Mouse (Mus musculus) embryo, embryonic 11.5 days (tissue): ENCODE measurements around the gene Llgl1.

Experiments
- DNase-seq: peaks from one replicate; pipeline ENCODE4 v3.0.0-alpha.2; 2012; ENCODE audit warnings: low read depth, low spot score

The Llgl1 gene

DNA sequence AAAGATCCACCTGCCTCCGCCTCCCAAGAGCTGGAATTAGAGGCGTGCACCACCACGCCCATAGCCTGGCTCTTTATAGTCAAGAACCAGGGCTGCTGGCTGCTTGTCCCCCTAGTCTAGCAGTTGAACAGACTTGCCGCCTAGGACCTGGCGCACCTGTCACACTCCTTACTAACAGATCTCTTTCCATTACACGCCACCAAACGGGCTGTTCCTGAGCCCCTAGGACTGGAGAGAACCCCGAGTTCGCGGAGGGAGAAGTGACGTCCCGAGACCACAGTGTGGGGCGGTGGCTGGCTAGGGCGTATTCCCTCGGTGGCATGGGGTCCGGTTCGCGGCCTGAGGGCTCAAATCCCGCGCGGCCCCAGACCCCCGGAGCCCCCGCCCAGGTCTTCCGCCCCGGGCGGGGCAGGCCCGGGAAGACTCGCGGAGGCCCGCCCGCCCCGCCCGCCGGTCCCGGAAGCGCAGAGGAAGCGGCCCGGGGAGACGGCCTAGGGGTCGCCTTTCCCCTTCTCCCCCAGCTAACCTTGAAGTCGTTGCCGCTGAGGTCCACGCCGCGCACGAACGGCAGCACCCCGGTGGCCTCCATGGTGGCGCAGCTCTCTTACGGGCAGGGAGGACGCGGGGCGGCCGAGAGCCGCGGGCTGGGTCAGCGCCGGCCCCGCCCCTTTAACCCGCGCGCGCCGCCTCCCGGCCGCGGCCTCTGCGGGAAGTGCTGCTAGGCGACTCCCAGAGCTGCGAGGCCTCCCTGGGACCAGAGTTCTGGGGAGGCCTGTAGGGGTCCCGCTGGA lies 27.3 kb downstream of the Llgl1 start, which contains the start of gene Flii:
Gene Flii (minus strand): TSS at position 663 of the 791 bp plus-strand sequence.
- peak; percentile 67 for DNase-seq

DNA sequence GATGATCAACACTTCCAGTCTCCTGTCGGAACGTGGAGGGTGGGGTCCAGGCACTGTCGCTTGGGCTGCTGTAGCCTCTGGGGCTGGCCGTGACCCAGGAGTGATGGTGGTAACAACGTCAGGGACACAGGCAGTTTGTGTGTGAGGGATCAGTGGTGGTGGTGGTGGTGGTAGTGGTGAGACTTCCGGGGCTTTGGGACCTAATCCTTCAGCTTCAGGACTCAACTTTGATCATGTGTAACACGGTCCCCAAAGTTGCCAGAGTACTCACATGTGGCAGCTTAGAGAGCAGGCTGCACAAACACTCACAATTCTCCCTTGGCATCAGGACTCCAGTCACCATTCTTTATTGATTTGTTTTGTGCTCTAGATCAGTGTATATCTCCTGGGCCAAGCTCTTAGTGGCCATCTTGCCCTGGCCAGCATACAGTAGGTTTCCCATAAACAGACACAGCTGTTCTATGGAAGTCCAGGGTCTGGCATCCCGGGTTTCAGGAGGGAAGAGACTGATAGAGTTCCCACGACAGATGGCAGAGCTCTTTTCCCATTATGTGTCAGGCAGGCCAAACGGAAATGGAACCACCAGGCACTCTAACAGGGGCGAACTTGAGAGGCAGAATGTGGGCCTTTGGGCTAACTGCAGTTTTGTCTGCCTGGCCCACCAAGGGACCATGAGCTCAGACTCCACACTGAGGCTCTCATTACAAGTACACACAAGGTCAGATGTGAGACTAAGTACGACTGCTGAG lies 28.0 kb downstream of the Llgl1 start:
- DNase-seq: peak; percentile 7

DNA sequence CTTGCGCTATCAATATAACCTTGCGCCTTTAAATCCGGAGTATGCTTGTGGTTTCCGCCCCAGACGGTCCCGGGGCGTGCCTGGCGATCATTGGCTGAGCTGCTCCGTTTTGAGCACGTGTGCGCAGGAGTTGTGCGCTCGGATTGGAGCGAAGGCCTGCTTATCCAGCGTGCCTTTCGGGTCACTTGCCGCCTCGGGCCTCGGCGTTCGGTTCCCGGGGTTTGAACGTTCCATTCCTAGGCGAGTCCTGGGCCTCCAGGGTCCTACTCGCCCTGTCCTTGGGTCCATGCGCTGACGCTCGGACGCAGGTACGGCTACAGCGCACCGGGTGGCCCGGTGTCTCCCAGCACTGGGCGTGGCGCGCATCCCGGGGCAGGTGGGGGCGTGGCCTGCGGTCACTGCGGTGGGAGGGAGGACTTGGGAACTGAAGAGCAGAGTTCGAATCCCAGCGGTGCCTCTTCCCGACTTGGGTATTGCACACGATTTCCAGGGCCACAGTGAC lies 28.8 kb downstream of the Llgl1 start, which contains the start of gene Mief2:
Gene Mief2 (plus strand): TSS at position 139 of the 502 bp plus-strand sequence.
- DNase-seq: peak; percentile 90

DNA sequence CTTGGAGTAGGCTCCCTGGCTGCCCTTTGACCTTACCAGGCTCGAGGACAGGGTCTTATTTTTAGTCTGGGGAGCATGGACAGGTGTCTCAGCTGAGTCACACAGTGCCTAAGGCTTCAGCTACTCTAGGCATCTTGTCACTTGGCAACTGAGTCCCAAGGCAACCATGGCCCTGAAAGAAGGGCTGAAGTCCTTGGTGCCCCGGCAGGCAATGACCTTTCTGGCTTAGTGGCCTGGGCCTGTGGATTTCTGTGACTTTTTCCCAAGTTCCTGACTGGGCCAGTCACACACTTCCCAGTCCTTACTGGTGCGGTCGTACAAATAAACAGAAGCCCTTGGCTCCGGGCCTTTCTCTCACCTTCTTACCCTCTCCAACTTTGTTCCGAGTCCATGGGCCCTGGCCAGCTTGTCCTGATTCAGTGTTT lies 29.7 kb downstream of the Llgl1 start:
- no peak for DNase-seq

DNA sequence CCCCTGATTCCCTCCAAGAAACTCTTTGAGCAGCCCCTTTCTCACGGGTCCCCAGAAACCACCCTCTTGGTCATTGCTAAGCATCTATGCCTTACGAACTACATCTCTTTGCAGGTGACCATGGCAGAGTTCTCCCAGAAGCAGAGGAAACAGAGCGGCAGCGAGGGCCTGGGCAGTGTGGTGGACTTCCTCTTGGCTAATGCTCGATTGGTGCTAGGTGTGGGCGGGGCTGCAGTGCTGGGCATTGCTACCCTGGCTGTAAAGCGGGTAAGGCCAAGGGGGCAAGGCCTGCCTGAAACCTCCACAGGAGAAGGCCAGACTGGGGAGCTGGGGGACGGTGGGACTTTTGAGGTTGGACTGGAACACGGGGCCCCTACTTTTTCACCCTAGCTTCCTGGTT lies 30.6 kb downstream of the Llgl1 start:
- no peak for DNase-seq

DNA sequence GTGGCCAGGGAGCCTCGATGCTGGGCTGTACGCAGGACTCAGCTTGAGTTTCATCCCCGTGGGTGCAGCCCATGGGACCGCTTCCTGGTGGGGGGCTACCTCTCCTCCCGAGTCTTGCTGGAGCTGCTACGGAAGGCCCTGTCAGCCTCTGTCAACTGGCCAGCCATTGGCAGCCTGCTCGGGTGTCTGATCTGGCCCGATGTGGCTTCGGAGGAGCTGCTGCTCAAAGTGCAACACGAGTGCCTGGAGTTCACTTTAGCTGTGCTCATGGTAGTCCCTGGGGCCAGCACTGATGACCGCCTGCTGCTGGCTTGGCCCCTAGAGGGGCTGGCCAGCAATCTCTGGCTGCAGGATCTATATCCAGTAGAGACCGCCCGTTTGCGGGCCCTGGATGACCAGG lies 31.7 kb downstream of the Llgl1 start:
- no peak for DNase-seq

DNA sequence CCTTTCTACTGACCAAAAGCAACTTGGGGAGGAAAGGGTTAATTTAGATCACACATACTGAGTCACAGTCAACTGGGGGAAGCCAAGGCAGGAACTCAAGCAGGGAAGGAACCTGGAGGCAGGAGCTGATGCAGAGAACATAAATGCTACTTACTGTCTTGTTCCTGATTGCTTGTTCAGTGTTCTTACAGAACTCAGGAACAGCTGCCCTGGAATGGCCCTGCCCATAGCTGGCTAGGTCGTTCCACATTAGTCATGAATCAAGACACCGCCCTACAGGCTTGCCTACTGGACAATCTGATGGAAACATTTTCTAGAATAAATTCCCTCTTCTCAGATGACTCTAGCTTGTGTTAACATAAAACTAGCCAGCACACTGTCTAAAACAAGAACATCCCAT lies 34.7 kb downstream of the Llgl1 start:
- DNase-seq: no peak

DNA sequence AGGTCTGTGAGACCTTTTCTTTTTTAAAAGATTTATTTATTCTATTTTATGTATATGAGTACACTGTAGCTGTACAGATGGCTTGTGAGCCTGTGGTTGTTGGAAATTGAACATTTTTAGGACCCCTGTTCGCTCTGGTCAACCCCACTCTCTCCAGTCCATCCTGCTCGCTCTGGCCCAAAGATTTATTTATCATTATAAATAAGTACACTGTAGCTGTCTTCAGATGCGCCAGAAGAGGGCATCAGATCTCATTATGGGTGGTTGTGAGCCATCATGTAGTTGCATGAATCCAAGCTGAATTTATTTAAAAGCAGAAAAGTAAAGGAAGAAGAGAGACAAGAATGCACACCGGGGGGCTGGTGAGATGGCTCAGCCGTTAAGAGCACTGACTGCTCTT lies 35.7 kb downstream of the Llgl1 start:
- DNase-seq: no peak

DNA sequence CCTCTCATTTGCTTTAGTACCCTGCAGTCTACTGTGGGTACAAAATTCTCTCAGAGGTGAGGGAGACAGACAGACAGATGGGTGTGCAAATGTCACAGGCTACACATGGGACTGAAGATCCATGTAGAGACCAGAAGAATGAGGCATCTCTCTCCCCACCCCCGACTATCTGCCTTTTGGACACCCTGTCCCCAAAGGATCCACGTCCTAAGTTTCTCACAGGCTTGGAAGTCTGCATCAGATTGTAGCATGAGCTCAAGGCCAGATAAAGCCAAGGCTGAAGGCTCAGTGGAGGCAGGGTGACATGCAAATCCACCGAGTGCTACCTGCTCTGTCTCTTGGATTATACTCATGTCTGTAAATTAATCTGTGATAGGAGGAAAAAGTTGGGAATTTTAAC lies 37.0 kb downstream of the Llgl1 start:
- no peak for DNase-seq

DNA sequence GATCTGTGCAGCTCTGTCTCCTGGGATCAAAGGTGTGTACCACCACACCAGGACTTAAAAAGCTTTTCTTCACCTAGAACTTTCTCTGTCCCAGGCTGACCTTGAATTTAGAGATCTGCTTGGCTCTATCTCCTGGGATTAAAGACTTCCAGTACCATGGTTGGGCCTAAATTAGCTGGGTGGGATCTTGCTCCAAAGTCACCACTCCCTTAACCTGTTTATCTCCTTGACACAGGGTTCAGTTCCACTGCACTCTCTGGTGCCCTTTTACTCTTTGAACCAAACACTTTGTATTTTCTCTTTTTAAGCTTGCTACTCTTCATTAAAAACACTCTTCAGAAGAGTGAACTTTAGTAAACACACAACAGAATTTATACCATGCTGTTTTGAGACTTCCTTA lies 37.9 kb downstream of the Llgl1 start:
- DNase-seq: no peak

DNA sequence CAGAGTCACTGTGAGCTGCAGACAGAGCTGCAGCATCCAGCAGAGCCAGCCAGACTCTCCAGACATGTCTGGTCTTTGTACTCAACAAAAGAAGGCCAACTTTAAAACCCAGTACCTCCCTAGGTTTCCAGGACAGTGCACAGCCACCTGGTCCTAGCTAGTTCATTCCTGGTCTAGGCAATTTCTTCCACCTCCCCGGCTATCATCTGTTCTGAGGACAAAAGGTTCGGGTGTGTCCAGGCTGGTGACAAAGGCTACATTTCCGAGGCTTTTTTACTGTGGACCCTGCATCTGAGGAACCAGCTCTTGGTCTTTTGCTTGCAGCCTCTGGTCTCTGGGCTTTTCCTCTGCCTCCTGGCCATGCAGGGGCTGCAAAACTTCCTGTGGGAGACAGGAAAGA lies 40.8 kb downstream of the Llgl1 start:
- DNase-seq: no peak

DNA sequence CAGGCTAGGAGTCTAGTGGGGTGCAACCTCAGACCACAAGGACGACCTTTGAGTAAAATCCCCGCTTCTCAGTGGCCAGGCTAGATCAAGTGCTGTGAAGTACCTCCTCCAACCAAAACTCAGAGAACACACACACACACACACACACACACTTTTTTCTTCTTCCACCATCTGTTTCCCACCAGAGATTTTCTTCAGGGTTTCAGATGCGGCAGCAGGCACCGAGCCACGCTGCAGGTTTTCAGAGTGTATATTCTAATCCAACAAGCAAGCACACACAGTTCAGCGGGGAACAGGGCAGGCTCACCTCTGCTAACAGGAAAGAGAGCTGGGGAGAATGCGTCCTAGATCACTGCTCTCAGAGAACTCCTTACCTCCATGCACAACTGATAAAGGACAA lies 56.0 kb downstream of the Llgl1 start:
- no peak for DNase-seq

DNA sequence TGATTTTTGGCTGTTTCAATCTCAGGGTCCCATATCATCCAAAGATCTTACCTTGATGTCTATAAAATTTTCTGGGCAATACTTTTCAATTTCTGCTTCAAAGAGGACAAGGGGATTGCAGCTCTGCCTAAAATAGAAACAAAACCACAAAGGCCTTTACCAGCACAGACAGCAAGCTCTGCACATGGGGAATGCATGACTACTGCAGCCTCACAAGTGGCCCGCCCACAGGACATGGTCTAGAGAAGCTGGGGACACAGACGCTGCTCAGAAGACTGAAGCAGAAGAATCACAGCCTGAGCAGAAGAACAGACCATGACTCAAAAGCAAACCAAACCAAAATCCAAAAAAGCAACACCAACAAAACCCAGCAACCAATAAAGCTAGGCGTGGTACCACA lies 62.2 kb downstream of the Llgl1 start:
- no peak for DNase-seq
